ENCODE assay signal across 13 mouse cellular contexts in the genomic region with DNA sequence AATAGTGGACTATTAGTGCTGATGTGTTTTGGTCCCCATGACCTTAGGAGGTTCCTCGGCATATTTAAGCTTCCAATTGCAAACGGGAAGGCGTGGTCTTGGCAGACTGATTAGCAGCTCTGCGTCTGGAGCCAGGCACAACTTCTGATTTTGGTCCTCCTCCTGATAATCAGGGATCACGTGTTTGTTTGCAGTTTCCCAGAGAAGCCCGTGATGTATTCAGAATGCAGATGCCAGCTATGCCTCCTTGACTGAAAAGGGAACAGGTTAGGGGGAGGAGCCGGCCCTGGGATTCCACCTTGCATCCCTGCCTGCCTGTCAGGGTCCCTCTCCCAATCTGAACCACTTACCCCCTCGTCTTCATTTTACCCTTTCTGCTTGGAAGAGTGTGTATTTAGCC. TPM values are rescaled to one million over a fixed set of nuclear protein-coding genes. Genes with fewer than 3 reads are reported as not detected.
DNase-seq lines count a peak whose midpoint lies in the region; ATAC-seq lines count a peak whose summit lies in the region.
"Had no signal": no experiment of that assay in that cellular context is flagged by ENCODE, and none has a peak within 500 bp of the region (broad histone marks: within the 10 kb centered on the region; RNA-seq: fewer than 3 reads in every experiment).

No protein-coding gene starts in this region.

- no peak overlapping the region; the same call in 1 of the 2 replicates for H3K9ac ChIP-seq in forebrain, embryonic 15.5 days (replicated peaks)
- no peak overlapping the region for H3K9ac ChIP-seq in hindbrain, embryonic 11.5 days (ENCODE audit: low read depth, low read length)
- H3K9ac ChIP-seq in midbrain, embryonic 15.5 days = 0 out of 2 replicates have a peak overlapping the region, but pooled peaks have one; percentile 20
- H3K9ac ChIP-seq: liver, postnatal 0 days had no signal

- H3K4me1 ChIP-seq in forebrain, embryonic 15.5 days = peaks cover 42% of the 10 kb centered on the region
- no peaks in the 10 kb centered on the region for H3K4me1 ChIP-seq in hindbrain, embryonic 11.5 days (replicated peaks; ENCODE audit: control insufficient read depth, insufficient read depth, low read length)
- H3K4me1 ChIP-seq in midbrain, embryonic 15.5 days = peaks cover 62% of the 10 kb centered on the region

- peak; percentile 24 for DNase-seq in adrenal gland, adult 2 months
- DNase-seq in adrenal gland, adult 18-20 months (ENCODE audit: low spot score in 2 of 2) = no peak
- peak; percentile 28 for DNase-seq in hindbrain, embryonic 11.5 days (ENCODE audit: low spot score)
- no peak for DNase-seq in cerebellum, adult 11-12 months
- DNase-seq in layer of hippocampus, adult 8-10 months (ENCODE audit: low spot score in 2 of 2) = no peak
- DNase-seq in cerebellum, adult 8-10 months = no peak
- DNase-seq: gastrocnemius, postnatal 10 days; layer of hippocampus, adult 9-11 months; liver, postnatal 0 days had no signal

- ATAC-seq in forebrain, embryonic 15.5 days (replicated peaks) = peak; percentile 31
- peak; percentile 39; the same call in 1 of the 2 replicates for ATAC-seq in hindbrain, embryonic 11.5 days (ENCODE audit: low FRiP score)
- peak; percentile 19; the same call in 1 of the 2 replicates for ATAC-seq in midbrain, embryonic 15.5 days (replicated peaks)
- ATAC-seq: liver, postnatal 0 days; Patski had no signal

- H3K36me3 ChIP-seq in forebrain, embryonic 15.5 days = no peaks in the 10 kb centered on the region
- no peaks in the 10 kb centered on the region for H3K36me3 ChIP-seq in hindbrain, embryonic 11.5 days (ENCODE audit: control insufficient read depth, insufficient read depth, low read length)
- H3K36me3 ChIP-seq in midbrain, embryonic 15.5 days (replicated peaks) = no peaks in the 10 kb centered on the region

- WGBS in forebrain, embryonic 15.5 days = 1% methylated on average over 8 of the region's 8 CpGs
- 16% methylated on average over 8 of the region's 8 CpGs for WGBS in hindbrain, embryonic 11.5 days
- WGBS in midbrain, embryonic 15.5 days = 5% methylated on average over 8 of the region's 8 CpGs

- no peaks in the 10 kb centered on the region for H3K27me3 ChIP-seq in forebrain, embryonic 15.5 days
- peaks cover 8% of the 10 kb centered on the region; the same call in 1 of the 2 replicates for H3K27me3 ChIP-seq in hindbrain, embryonic 11.5 days (ENCODE audit: control insufficient read depth, insufficient read depth, low read length)
- no peaks in the 10 kb centered on the region for H3K27me3 ChIP-seq in midbrain, embryonic 15.5 days (replicated peaks)
- H3K27me3 ChIP-seq: Patski had no signal

- H3K9me3 ChIP-seq in forebrain, embryonic 15.5 days = no peaks in the 10 kb centered on the region
- H3K9me3 ChIP-seq in hindbrain, embryonic 11.5 days (ENCODE audit: control insufficient read depth, low read length) = no peaks in the 10 kb centered on the region
- H3K9me3 ChIP-seq in midbrain, embryonic 15.5 days = no peaks in the 10 kb centered on the region

- H3K27ac ChIP-seq in forebrain, embryonic 15.5 days (replicated peaks) = peak overlapping the region; percentile 58
- H3K27ac ChIP-seq in hindbrain, embryonic 11.5 days (ENCODE audit: low read depth, low read length) = no peak overlapping the region
- peak overlapping the region; percentile 80 for H3K27ac ChIP-seq in midbrain, embryonic 15.5 days
- H3K27ac ChIP-seq: stomach, postnatal 0 days had no signal

- H3K4me3 ChIP-seq in forebrain, embryonic 15.5 days = peak overlapping the region; percentile 13; the same call in 1 of the 2 replicates
- H3K4me3 ChIP-seq in hindbrain, embryonic 11.5 days (ENCODE audit: low read depth, low read length) = no peak overlapping the region
- peak overlapping the region; percentile 10; the same call in 1 of the 2 replicates for H3K4me3 ChIP-seq in midbrain, embryonic 15.5 days

- H3K4me2 ChIP-seq in forebrain, embryonic 15.5 days (replicated peaks) = peak overlapping the region; percentile 41
- H3K4me2 ChIP-seq in hindbrain, embryonic 11.5 days (replicated peaks; ENCODE audit: low read depth, low read length) = peak overlapping the region; percentile 1; the same call in 1 of the 2 replicates
- H3K4me2 ChIP-seq in midbrain, embryonic 15.5 days = peak overlapping the region; percentile 45

RNA-seq across cellular contexts. Expression of a gene that starts 26.2 kb away (rescaled TPM):
- 10 to 100 TPM in 1 of 2 experiments, 1 to 10 TPM in 1; 10.0 to 11.7 TPM for total RNA-seq in adrenal gland, adult 2 months (2021)
- 9.6 and 10.9 TPM in 2 replicates for polyA plus RNA-seq in adrenal gland, adult 2 months (2012; rRNA removed)
- total RNA-seq in adrenal gland, adult 18-20 months (2021) = 10 to 100 TPM in 1 of 2 experiments, 1 to 10 TPM in 1; 7.3 to 10.1 TPM
- polyA plus RNA-seq in forebrain, embryonic 15.5 days (2015; fragmentation: Nextera tagmentation; extraction: Ambion mirVana) = 14.3 and 18.6 TPM in 2 replicates
- 24.1 and 24.6 TPM in 2 replicates for polyA plus RNA-seq in hindbrain, embryonic 11.5 days (2014; fragmentation: Nextera tagmentation; extraction: Ambion mirVana)
- polyA plus RNA-seq in midbrain, embryonic 15.5 days (2015; fragmentation: Nextera tagmentation; extraction: Ambion mirVana) = 71.4 and 79.6 TPM in 2 replicates
- 10 to 100 TPM in 1 of 4 experiments, 1 to 10 TPM in 3; 6.0 to 10.8 (median 6.5) TPM for total RNA-seq in layer of hippocampus, adult 8-10 months (2022)

Comparison
In these comparisons a context has a peak if more than half of its experiments do, and no peak if none do; other contexts are left out.
1. DNase-seq: peak in adrenal gland, adult 2 months (single experiment) and hindbrain, embryonic 11.5 days (single experiment); none in adrenal gland, adult 18-20 months (0 of 2), cerebellum, adult 11-12 months (single experiment), layer of hippocampus, adult 8-10 months (0 of 2) and cerebellum, adult 8-10 months (single experiment).
2. Peak in every context shown above with its lines, with median percentiles within 50 percentile points of each other: ATAC-seq and H3K4me2 ChIP-seq.